Mouse (Mus musculus) stomach, postnatal 0 days (tissue): Measurements from ENCODE around the gene A1cf.

ENCODE experiments used
- CTCF ChIP-seq: IDR thresholded peaks from 2 replicates; pipeline ENCODE4 v1.5.1; 2016; ENCODE audit warnings: antibody characterized with exemption, low read depth, mild to moderate bottlenecking, moderate library complexity
- EP300 ChIP-seq: optimal IDR thresholded peaks from 2 replicates; pipeline ENCODE3; 2016; ENCODE audit warnings: antibody characterized with exemption

GRCm38 (mm10) chr19:31868521-31868920 is at the start of gene A1cf:
- TF ChIP-seq EP300, result no peak
- no peak for TF ChIP-seq CTCF
